Comparison of ENCODE assay signal across 24 mouse cellular contexts in the genomic region with DNA sequence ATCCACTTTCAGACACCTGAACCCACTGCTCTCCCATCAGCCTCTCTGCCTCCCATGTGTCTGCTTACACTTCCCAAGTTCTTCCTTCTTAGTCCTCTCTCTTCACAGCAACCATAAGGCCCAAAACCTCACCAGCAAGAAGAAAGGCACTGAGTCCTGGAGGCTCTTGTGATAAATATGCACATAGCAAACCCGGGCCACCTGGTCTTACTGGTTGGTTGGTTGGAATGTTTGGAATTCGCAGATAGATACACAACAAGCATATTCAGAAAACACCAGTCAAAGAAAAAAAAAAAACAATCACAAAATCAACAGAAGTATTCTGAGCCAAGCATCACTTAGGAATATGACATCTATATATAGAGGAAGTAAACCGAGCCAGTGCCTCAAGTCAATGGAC.
DNase-seq lines count a peak whose midpoint lies in the region; ATAC-seq and TF ChIP-seq lines count a peak whose summit lies in the region.
"Had no signal": no experiment of that assay in that cellular context is flagged by ENCODE, and none has a peak within 500 bp of the region (broad histone marks: within the 10 kb centered on the region; RNA-seq: fewer than 3 reads in every experiment).

No protein-coding gene starts in this region.

- no peaks in the 10 kb centered on the region for H3K27me3 ChIP-seq in heart, postnatal 0 days (ENCODE audit: control insufficient read depth, insufficient read depth, low read length)
- H3K27me3 ChIP-seq in lung, postnatal 0 days (replicated peaks; ENCODE audit: insufficient read depth, low read length), result no peaks in the 10 kb centered on the region
- no peaks in the 10 kb centered on the region for H3K27me3 ChIP-seq in kidney, embryonic 15.5 days
- H3K27me3 ChIP-seq in limb, embryonic 12.5 days, result no peaks in the 10 kb centered on the region
- H3K27me3 ChIP-seq: forebrain, embryonic 13.5 days; neural tube, embryonic 12.5 days had no signal

- WGBS in heart, postnatal 0 days, result 46% methylated on average over 3 of the region's 3 CpGs
- WGBS in lung, postnatal 0 days, result 43% methylated on average over 3 of the region's 3 CpGs
- WGBS in lung, adult 2 months, result 58% methylated on average over 3 of the region's 3 CpGs
- 70% methylated on average over 3 of the region's 3 CpGs for WGBS in kidney, embryonic 15.5 days
- WGBS in limb, embryonic 12.5 days, result 74% methylated on average over 3 of the region's 3 CpGs

- peak overlapping the region; percentile 43; the same call in 1 of the 2 replicates for H3K27ac ChIP-seq in heart, postnatal 0 days (ENCODE audit: low read depth)
- H3K27ac ChIP-seq in lung, postnatal 0 days (ENCODE audit: low read length), result peak overlapping the region; percentile 43; the same call in 1 of the 2 replicates
- H3K27ac ChIP-seq in kidney, embryonic 15.5 days, result peak overlapping the region; percentile 62
- 0 out of 2 replicates have a peak overlapping the region, but pooled peaks have one; percentile 37 for H3K27ac ChIP-seq in limb, embryonic 12.5 days
- H3K27ac ChIP-seq: forebrain, embryonic 13.5 days; heart, embryonic 10.5 days; left cerebral cortex, adult 2 months; neural tube, embryonic 12.5 days had no signal

- peaks cover 18% of the 10 kb centered on the region for H3K4me1 ChIP-seq in heart, postnatal 0 days (ENCODE audit: control insufficient read depth, insufficient read depth)
- H3K4me1 ChIP-seq in lung, postnatal 0 days (ENCODE audit: insufficient read depth, low read depth, low read length), result peaks cover 5% of the 10 kb centered on the region; the same call in 1 of the 2 replicates
- H3K4me1 ChIP-seq in lung, adult 2 months (ENCODE audit: control insufficient read depth, insufficient read depth, low read length), result peaks cover 3% of the 10 kb centered on the region
- peaks cover 37% of the 10 kb centered on the region for H3K4me1 ChIP-seq in kidney, embryonic 15.5 days
- H3K4me1 ChIP-seq in limb, embryonic 12.5 days (replicated peaks), result peaks cover 24% of the 10 kb centered on the region

- no peak for ATAC-seq in heart, postnatal 0 days (ENCODE audit: insufficient read depth, low read depth)
- ATAC-seq in lung, postnatal 0 days, result no peak
- ATAC-seq in kidney, embryonic 15.5 days (replicated peaks; ENCODE audit: low FRiP score), result no peak
- ATAC-seq in limb, embryonic 12.5 days (ENCODE audit: insufficient number of reproducible peaks, insufficient read depth, low FRiP score, low TSS enrichment, low read depth), result no peak
- ATAC-seq: CD4-positive, CD25-positive, alpha-beta regulatory T cell, adult 4 months; forebrain, embryonic 13.5 days had no signal

- no peak for TF ChIP-seq CTCF in heart, postnatal 0 days (IDR thresholded peaks at IDR 0.05; ENCODE audit: low read depth)
- TF ChIP-seq CTCF in lung, postnatal 0 days (IDR thresholded peaks at IDR 0.05), result no peak
- no peak for TF ChIP-seq CTCF in lung, adult 2 months (IDR thresholded peaks at IDR 0.05; ENCODE audit: insufficient read depth, low read length)

- no peaks in the 10 kb centered on the region for H3K36me3 ChIP-seq in heart, postnatal 0 days (replicated peaks; ENCODE audit: control insufficient read depth, insufficient read depth, low read length)
- H3K36me3 ChIP-seq in lung, postnatal 0 days (ENCODE audit: insufficient read depth, low read length), result no peaks in the 10 kb centered on the region
- no peaks in the 10 kb centered on the region for H3K36me3 ChIP-seq in kidney, embryonic 15.5 days
- H3K36me3 ChIP-seq in limb, embryonic 12.5 days, result no peaks in the 10 kb centered on the region
- H3K36me3 ChIP-seq: heart, embryonic 10.5 days; neural tube, embryonic 12.5 days had no signal

- no peak overlapping the region for H3K4me3 ChIP-seq in heart, postnatal 0 days (ENCODE audit: low read depth, low read length)
- no peak overlapping the region for H3K4me3 ChIP-seq in lung, postnatal 0 days (ENCODE audit: low read depth, low read length)
- H3K4me3 ChIP-seq in lung, adult 2 months (replicated peaks; ENCODE audit: extremely low read depth, low read depth, low read length), result no peak overlapping the region
- H3K4me3 ChIP-seq in kidney, embryonic 15.5 days (replicated peaks), result no peak overlapping the region
- no peak overlapping the region for H3K4me3 ChIP-seq in limb, embryonic 12.5 days (replicated peaks)
- H3K4me3 ChIP-seq: forebrain, embryonic 13.5 days; heart, embryonic 10.5 days; left cerebral cortex, adult 2 months; neural tube, embryonic 12.5 days had no signal

- TF ChIP-seq POLR2A in lung, adult 2 months (IDR thresholded peaks at IDR 0.05; ENCODE audit: borderline replicate concordance, extremely low read depth, low read depth, low read length), result no peak

- TF ChIP-seq EP300 in heart, postnatal 0 days (IDR thresholded peaks at IDR 0.05; ENCODE audit: low read depth), result no peak
- no peak for TF ChIP-seq EP300 in lung, postnatal 0 days (IDR thresholded peaks at IDR 0.05)

- no peak for DNase-seq in heart, postnatal 0 days (ENCODE audit: low spot score)
- no peak for DNase-seq in heart, adult 18-20 months
- no peak for DNase-seq in lung, postnatal 0 days (ENCODE audit: low spot score)
- DNase-seq in lung, adult 2 months, result no peak
- DNase-seq in spleen, postnatal 10 days (ENCODE audit: low spot score in 2 of 2), result no peak
- DNase-seq in layer of hippocampus, adult 11-12 months (ENCODE audit: low spot score), result no peak
- DNase-seq: adrenal gland, postnatal 36 days; cerebellum, adult 11 months; cerebellum, adult 9-11 months; gastrocnemius, postnatal 36 days; heart, postnatal 10 days; left cerebral cortex, postnatal 4 days; midbrain, embryonic 14.5 days; retina, postnatal 1 day; right cerebral cortex, postnatal 25 days; spleen, adult 18-20 months; thymus, postnatal 14 days had no signal

- no peak overlapping the region for H3K9ac ChIP-seq in heart, postnatal 0 days (replicated peaks; ENCODE audit: low read depth, low read length)
- H3K9ac ChIP-seq in lung, postnatal 0 days (replicated peaks; ENCODE audit: low read depth), result no peak overlapping the region
- H3K9ac ChIP-seq in kidney, embryonic 15.5 days, result no peak overlapping the region
- H3K9ac ChIP-seq in limb, embryonic 12.5 days (replicated peaks), result no peak overlapping the region
- H3K9ac ChIP-seq: forebrain, embryonic 13.5 days; neural tube, embryonic 12.5 days had no signal

- no peak overlapping the region for H3K4me2 ChIP-seq in heart, postnatal 0 days (ENCODE audit: low read depth, low read length)
- no peak overlapping the region for H3K4me2 ChIP-seq in lung, postnatal 0 days (replicated peaks; ENCODE audit: low read depth, low read length)
- no peak overlapping the region for H3K4me2 ChIP-seq in kidney, embryonic 15.5 days
- H3K4me2 ChIP-seq in limb, embryonic 12.5 days, result no peak overlapping the region
- H3K4me2 ChIP-seq: forebrain, embryonic 13.5 days; neural tube, embryonic 12.5 days had no signal

- no peaks in the 10 kb centered on the region for H3K9me3 ChIP-seq in heart, postnatal 0 days (replicated peaks; ENCODE audit: control insufficient read depth, low read length)
- H3K9me3 ChIP-seq in lung, postnatal 0 days (ENCODE audit: low read length), result no peaks in the 10 kb centered on the region
- H3K9me3 ChIP-seq in kidney, embryonic 15.5 days (replicated peaks), result no peaks in the 10 kb centered on the region
- no peaks in the 10 kb centered on the region for H3K9me3 ChIP-seq in limb, embryonic 12.5 days
- H3K9me3 ChIP-seq: forebrain, embryonic 13.5 days; heart, embryonic 10.5 days; neural tube, embryonic 12.5 days had no signal
